Mouse (Mus musculus): ENCODE results near the gene Snx10. TPM values are rescaled to one million over a fixed set of nuclear protein-coding genes. Genes with fewer than 3 reads are reported as not detected.

Snx10 gene
- polyA plus RNA-seq, 1 experiment from 2014 or later = 63.9 TPM

DNA sequence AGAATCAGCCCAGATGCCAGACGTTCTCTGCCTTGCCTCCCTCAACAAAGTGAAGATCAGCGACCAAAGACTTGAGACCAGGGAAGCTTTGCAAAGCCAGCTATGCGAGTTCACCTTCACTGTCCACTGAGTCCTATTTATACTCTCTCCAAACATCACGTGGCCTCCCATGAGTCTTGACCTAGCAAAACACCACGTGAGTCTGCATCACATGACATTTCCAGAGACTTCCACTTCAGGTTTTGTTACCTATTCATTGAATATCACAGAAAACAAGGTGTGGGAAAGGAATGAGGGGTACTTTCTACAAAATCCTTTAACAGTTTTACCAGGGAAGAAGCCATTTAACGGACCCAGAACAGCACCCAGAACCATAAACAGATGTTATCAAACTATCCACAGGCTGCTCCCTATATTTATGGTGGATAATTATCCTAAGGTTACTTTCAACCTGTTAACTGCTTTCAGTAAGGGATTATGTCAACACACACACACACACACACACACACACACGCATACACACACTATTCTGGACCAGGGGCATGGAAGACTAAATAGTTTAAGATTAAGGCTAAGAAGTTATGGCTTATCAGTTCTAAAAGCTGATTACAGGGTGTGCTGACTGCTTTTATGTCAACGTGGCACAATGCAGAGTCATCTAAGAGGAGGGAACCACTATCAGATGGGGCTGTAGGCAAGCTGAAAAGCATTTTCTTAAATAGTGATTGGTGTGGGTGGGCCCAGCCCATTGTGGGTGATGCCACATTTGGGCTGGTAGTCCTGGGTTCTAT lies 26.2 kb upstream of the Snx10 start:
- Histone ChIP-seq H3K4me2 (ENCODE audit: low read depth, low read length) (no peak overlapping the region), H3K9ac (replicated peaks; ENCODE audit: low read depth, low read length) (no peak overlapping the region), H3K36me3 (ENCODE audit: control insufficient read depth, insufficient read depth, low read length) (no peaks in the 10 kb centered on the region), H3K4me3 (ENCODE audit: low read depth, low read length) (no peak overlapping the region), H3K4me1 (ENCODE audit: control insufficient read depth, insufficient read depth, low read length) (no peaks in the 10 kb centered on the region), H3K9me3 (ENCODE audit: control insufficient read depth, low read length) (no peaks in the 10 kb centered on the region), H3K27ac (ENCODE audit: low read depth, low read length) (no peak overlapping the region), H3K27me3 (ENCODE audit: control insufficient read depth, insufficient read depth, low read length) (no peaks in the 10 kb centered on the region)
- no peak for ATAC-seq (ENCODE audit: low read depth)
- WGBS = 74% methylated on average over 8 of the region's 8 CpGs

DNA sequence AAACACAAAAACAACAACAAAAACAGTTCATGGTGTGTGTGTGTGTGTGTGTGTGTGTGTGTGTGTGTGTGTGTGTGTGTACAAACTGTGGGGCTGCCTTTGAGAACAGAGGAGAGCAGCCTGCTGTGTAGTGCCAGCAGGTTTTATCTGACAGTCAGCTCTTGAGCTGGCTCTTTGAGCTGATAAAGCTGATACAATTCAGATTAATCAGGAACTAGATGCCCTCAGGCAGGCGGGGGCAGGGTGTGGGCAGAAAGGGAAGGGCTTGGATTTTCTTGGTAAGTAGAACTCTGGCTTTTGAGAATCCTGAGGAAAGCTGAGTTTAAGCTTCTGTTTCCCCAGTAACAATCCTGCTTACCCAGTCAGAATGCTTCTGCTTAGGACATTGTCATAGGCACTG lies 18.0 kb upstream of the Snx10 start:
- Histone ChIP-seq H3K27me3 (ENCODE audit: control insufficient read depth, insufficient read depth, low read length) (no peaks in the 10 kb centered on the region), H3K4me2 (ENCODE audit: low read depth, low read length) (no peak overlapping the region), H3K4me3 (ENCODE audit: low read depth, low read length) (no peak overlapping the region), H3K4me1 (ENCODE audit: control insufficient read depth, insufficient read depth, low read length) (no peaks in the 10 kb centered on the region), H3K9me3 (ENCODE audit: control insufficient read depth, low read length) (no peaks in the 10 kb centered on the region), H3K9ac (replicated peaks; ENCODE audit: low read depth, low read length) (no peak overlapping the region), H3K27ac (ENCODE audit: low read depth, low read length) (no peak overlapping the region), H3K36me3 (ENCODE audit: control insufficient read depth, insufficient read depth, low read length) (no peaks in the 10 kb centered on the region)
- ATAC-seq (ENCODE audit: low read depth) = no peak
- 79% methylated on average over 1 of the region's 1 CpGs for WGBS

DNA sequence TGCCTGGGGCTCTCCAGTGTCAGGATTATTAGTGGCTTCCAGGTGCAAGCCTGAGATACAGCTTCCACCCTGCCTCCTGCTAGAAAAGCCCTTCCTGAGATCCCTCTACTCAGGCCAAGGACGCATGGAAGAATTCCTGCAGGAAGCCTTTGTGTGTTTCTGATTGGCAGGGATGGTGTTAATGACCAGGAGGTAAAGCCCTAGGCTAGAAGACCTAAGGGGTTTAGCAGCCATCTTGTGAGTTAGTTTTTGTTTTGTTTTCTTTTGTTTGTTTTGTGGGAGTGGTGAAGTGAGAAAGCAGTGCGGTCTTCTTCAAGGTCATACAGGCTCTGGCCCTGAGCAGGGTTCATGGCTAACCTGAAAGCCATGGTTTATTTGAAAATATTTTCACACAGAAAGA lies 16.1 kb upstream of the Snx10 start:
- WGBS = 73% methylated on average over 2 of the region's 2 CpGs

DNA sequence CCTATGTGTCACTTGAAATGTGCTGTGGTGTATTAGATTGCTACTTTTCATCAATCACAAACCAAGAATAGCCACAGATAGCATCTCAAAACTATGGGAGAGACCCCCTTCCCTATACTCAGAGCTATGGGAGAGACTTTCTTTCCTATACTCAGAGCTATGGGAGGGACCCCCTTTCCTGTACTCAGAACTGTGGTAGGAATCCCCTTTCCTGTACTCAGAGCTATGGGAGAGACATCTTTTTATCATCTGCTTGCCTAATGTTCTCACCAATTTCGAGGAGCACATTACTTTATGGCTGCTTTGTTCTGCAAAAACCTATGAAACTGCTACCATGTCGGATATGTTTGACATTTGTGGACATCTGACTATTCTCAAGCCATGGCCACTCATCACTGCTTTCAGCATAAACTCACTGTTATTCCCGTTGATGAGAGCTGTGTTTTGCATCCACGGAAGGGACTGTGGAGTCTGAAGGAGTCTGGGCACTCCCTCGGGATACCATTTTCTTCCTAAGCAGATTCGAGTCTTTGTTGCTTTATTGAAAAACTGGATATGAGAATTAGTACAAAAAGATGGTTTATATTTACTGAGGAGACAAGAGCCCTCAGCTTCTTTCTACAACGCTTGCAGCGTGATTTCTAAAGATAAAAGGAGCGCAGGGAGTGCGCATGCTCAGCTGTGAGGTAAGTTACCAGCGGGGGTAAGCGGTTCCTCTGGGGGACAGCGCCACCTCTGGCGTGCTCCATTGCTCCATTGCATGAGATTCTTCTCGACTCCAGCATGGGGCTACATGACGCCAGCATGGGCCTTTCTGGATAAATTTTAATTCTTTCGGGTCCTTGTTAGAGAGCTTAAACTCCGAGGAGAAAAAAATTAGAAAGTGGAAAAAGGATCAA lies 14.7 kb upstream of the Snx10 start:
- Histone ChIP-seq H3K9ac (replicated peaks; ENCODE audit: low read depth, low read length) (peak overlapping the region; percentile 46), H3K27ac (ENCODE audit: low read depth, low read length) (peak overlapping the region; percentile 62), H3K27me3 (ENCODE audit: control insufficient read depth, insufficient read depth, low read length) (no peaks in the 10 kb centered on the region), H3K9me3 (ENCODE audit: control insufficient read depth, low read length) (no peaks in the 10 kb centered on the region), H3K36me3 (ENCODE audit: control insufficient read depth, insufficient read depth, low read length) (no peaks in the 10 kb centered on the region), H3K4me3 (ENCODE audit: low read depth, low read length) (peak overlapping the region; percentile 28), H3K4me2 (ENCODE audit: low read depth, low read length) (peak overlapping the region; percentile 50), H3K4me1 (ENCODE audit: control insufficient read depth, insufficient read depth, low read length) (no peaks in the 10 kb centered on the region)
- peak; percentile 60; the same call in 1 of the 2 replicates for ATAC-seq (ENCODE audit: low read depth)
- 31% methylated on average over 18 of the region's 18 CpGs for WGBS

More for the DNA sequence above, 16.1 kb upstream of the Snx10 start:
- Histone ChIP-seq H3K9me3 (ENCODE audit: control insufficient read depth, low read length) (no peaks in the 10 kb centered on the region), H3K36me3 (ENCODE audit: control insufficient read depth, insufficient read depth, low read length) (no peaks in the 10 kb centered on the region), H3K4me2 (ENCODE audit: low read depth, low read length) (no peak overlapping the region), H3K4me1 (ENCODE audit: control insufficient read depth, insufficient read depth, low read length) (no peaks in the 10 kb centered on the region), H3K27me3 (ENCODE audit: control insufficient read depth, insufficient read depth, low read length) (no peaks in the 10 kb centered on the region), H3K9ac (replicated peaks; ENCODE audit: low read depth, low read length) (no peak overlapping the region), H3K4me3 (ENCODE audit: low read depth, low read length) (no peak overlapping the region), H3K27ac (ENCODE audit: low read depth, low read length) (no peak overlapping the region)
- no peak for ATAC-seq (ENCODE audit: low read depth)

DNA sequence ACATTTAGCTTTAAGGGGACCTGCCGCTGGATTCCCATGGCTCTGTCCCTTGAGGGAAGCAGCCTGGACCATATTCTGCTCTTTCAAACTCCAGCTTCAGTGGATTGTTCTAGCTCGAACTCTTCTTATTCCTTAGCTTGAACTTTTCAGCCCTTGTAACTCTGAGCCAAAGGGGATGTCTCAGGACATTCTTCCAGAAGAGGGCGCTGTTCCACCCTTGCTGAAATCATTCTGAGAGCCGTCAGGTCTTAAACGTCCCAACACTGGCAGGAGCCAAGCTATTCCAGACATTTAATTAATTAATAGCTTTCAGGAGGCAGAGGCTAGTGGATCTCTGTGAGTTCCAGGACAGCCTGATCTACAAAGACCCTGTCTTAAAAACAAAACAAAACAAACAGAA lies 13.6 kb upstream of the Snx10 start:
- H3K27me3 ChIP-seq (ENCODE audit: control insufficient read depth, insufficient read depth, low read length) = no peaks in the 10 kb centered on the region
- H3K27ac ChIP-seq (ENCODE audit: low read depth, low read length) = no peak overlapping the region
- no peaks in the 10 kb centered on the region for H3K36me3 ChIP-seq (ENCODE audit: control insufficient read depth, insufficient read depth, low read length)
- no peak overlapping the region for H3K4me2 ChIP-seq (ENCODE audit: low read depth, low read length)
- no peaks in the 10 kb centered on the region for H3K4me1 ChIP-seq (ENCODE audit: control insufficient read depth, insufficient read depth, low read length)
- WGBS = 29% methylated on average over 5 of the region's 5 CpGs
- no peak overlapping the region for H3K9ac ChIP-seq (replicated peaks; ENCODE audit: low read depth, low read length)
- no peak overlapping the region for H3K4me3 ChIP-seq (ENCODE audit: low read depth, low read length)
- no peaks in the 10 kb centered on the region for H3K9me3 ChIP-seq (ENCODE audit: control insufficient read depth, low read length)
- no peak for ATAC-seq (ENCODE audit: low read depth)

DNA sequence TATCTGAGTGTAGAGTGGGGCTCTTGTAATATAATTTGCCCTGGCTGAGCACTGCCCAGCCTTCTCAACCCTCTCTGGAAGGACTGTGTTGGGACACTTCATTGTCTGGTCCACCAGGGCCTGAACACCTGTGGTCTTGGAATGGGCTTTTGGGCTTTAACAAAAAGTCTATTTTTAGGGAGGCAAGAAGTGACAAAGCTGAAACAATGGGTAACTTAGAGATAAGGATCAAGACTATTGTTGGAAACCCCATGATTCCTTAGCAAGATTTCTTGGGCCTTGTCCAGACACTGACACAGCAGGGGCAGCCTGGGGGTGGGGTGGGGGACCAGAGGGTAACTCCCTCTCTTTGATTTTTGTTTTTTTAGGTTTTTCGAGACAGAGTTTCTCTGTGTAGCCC lies 12.8 kb upstream of the Snx10 start:
- Histone ChIP-seq H3K4me2 (ENCODE audit: low read depth, low read length) (no peak overlapping the region), H3K9me3 (ENCODE audit: control insufficient read depth, low read length) (no peaks in the 10 kb centered on the region), H3K27ac (ENCODE audit: low read depth, low read length) (no peak overlapping the region), H3K4me3 (ENCODE audit: low read depth, low read length) (no peak overlapping the region), H3K36me3 (ENCODE audit: control insufficient read depth, insufficient read depth, low read length) (no peaks in the 10 kb centered on the region), H3K4me1 (ENCODE audit: control insufficient read depth, insufficient read depth, low read length) (no peaks in the 10 kb centered on the region), H3K9ac (replicated peaks; ENCODE audit: low read depth, low read length) (no peak overlapping the region), H3K27me3 (ENCODE audit: control insufficient read depth, insufficient read depth, low read length) (no peaks in the 10 kb centered on the region)
- ATAC-seq (ENCODE audit: low read depth) = no peak
- WGBS = 65% methylated on average over 1 of the region's 1 CpGs

DNA sequence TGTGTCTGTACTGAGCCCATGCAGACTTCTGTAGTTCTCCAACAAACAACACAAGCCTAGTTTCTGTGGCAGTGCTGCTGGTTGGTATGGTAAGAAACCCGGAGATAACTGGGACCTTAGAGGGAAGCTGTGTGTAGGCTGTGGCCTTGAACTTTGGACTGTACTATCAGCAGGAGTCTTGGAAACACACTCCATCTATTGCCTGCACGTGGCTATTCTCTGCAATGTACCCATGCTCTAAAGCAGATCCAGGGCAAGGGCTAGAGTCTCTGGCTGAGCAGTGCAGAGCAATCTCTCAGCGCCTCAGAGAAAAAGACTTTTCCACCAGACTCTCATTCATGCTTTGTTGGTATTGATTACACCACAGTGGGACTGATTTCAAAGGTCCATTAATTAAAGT lies 10.0 kb upstream of the Snx10 start:
- no peaks in the 10 kb centered on the region for H3K36me3 ChIP-seq (ENCODE audit: control insufficient read depth, insufficient read depth, low read length)
- H3K4me1 ChIP-seq (ENCODE audit: control insufficient read depth, insufficient read depth, low read length) = no peaks in the 10 kb centered on the region
- no peak overlapping the region for H3K9ac ChIP-seq (replicated peaks; ENCODE audit: low read depth, low read length)
- H3K4me2 ChIP-seq (ENCODE audit: low read depth, low read length) = no peak overlapping the region
- WGBS = 80% methylated on average over 3 of the region's 3 CpGs
- no peak overlapping the region for H3K27ac ChIP-seq (ENCODE audit: low read depth, low read length)
- no peak for ATAC-seq (ENCODE audit: low read depth)
- no peaks in the 10 kb centered on the region for H3K27me3 ChIP-seq (ENCODE audit: control insufficient read depth, insufficient read depth, low read length)
- no peak overlapping the region for H3K4me3 ChIP-seq (ENCODE audit: low read depth, low read length)
- no peaks in the 10 kb centered on the region for H3K9me3 ChIP-seq (ENCODE audit: control insufficient read depth, low read length)

DNA sequence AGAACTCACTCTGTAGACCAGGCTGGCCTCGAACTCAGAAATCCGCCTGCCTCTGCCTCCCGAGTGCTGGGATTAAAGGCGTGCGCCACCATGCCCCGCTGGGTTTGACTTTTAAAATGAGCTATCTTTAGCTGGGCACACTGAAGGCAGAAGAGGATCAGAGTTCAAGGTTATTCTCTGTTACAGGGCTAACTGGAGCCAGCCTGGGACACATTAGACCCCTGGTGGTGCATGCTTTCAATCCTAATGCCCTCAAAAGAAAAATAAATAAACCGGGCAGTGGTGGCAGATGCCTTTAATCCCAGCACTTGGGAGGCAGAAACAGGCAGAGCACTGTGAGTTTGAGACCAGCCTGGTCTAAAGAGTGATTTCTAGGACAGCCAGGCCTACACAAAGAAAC lies 8.8 kb upstream of the Snx10 start:
- H3K4me3 ChIP-seq (ENCODE audit: low read depth, low read length) = no peak overlapping the region
- H3K27ac ChIP-seq (ENCODE audit: low read depth, low read length) = no peak overlapping the region
- no peak overlapping the region for H3K4me2 ChIP-seq (ENCODE audit: low read depth, low read length)
- no peaks in the 10 kb centered on the region for H3K36me3 ChIP-seq (ENCODE audit: control insufficient read depth, insufficient read depth, low read length)
- H3K9ac ChIP-seq (replicated peaks; ENCODE audit: low read depth, low read length) = no peak overlapping the region
- H3K9me3 ChIP-seq (ENCODE audit: control insufficient read depth, low read length) = no peaks in the 10 kb centered on the region
- ATAC-seq (ENCODE audit: low read depth) = no peak
- no peaks in the 10 kb centered on the region for H3K27me3 ChIP-seq (ENCODE audit: control insufficient read depth, insufficient read depth, low read length)
- no peaks in the 10 kb centered on the region for H3K4me1 ChIP-seq (ENCODE audit: control insufficient read depth, insufficient read depth, low read length)
- 90% methylated on average over 7 of the region's 7 CpGs for WGBS

DNA sequence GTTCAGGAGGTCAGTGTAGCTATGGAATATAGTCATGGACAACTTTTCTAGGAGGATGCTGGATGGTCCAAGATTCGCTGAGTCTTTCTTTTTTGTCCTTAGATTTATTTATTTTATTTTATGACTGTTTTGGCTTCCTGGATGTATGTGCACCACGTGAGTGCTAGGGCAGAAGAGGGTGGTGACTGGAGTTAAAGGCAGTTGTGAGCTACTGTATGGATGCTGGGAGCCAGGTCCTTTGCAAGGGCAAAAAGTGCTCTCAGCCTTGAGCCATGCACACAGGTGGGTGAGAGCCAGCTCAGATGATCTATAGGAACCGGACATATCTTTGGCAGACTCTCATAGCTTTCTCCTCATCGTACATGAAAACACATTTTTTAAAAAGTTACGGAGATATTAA lies 391 bp upstream of the Snx10 start:
- H3K4me2 ChIP-seq (ENCODE audit: low read depth, low read length) = peak overlapping the region; percentile 77
- H3K9me3 ChIP-seq (ENCODE audit: control insufficient read depth, low read length) = no peaks in the 10 kb centered on the region
- peak; percentile 39; the same call in 1 of the 2 replicates for ATAC-seq (ENCODE audit: low read depth)
- no peaks in the 10 kb centered on the region for H3K36me3 ChIP-seq (ENCODE audit: control insufficient read depth, insufficient read depth, low read length)
- H3K27me3 ChIP-seq (ENCODE audit: control insufficient read depth, insufficient read depth, low read length) = no peaks in the 10 kb centered on the region
- peak overlapping the region; percentile 76 for H3K4me3 ChIP-seq (ENCODE audit: low read depth, low read length)
- no peaks in the 10 kb centered on the region for H3K4me1 ChIP-seq (ENCODE audit: control insufficient read depth, insufficient read depth, low read length)
- whole genome bisulfite sequencing = 21% methylated on average over 5 of the region's 5 CpGs
- no peak overlapping the region for H3K27ac ChIP-seq (ENCODE audit: low read depth, low read length)
- peak overlapping the region; percentile 61; the same call in 1 of the 2 replicates for H3K9ac ChIP-seq (replicated peaks; ENCODE audit: low read depth, low read length)
